Mouse (Mus musculus): ENCODE data around the gene Wwc1. TPM values are rescaled to one million over a fixed set of nuclear protein-coding genes. Genes with fewer than 3 reads are reported as not detected.

Wwc1 gene
- polyA plus RNA-seq, 1 experiment from 2014 or later: 17.4 TPM

DNA sequence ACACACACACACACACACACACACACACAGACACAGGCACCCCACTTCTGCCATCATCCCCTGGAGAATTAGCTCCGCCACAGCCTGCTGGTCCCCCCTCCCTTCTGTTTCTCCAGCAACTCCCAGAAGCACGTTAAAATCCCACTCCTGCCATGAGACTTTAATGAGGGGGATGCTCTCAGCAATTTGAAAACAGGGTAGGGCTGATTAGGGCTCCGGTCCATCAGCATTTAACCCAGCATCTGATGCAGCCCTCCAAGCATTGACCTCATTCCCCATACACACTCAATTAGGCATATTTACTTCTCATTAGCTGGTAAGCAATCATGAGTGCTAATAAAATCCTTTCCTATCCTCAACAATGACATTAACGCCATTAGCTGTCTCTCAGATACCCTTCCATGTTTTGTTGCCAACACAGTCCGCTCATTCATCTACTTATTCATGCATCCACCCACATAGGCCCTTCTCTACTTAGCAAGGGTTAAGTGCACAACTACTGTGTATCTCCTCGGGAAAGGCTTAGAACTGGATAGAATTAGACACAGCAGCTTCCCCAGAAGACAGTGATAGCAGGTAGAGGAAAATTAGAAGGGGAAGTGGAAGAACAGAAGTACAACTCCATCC lies 66.8 kb downstream of the Wwc1 start:
- 75% methylated on average over 6 of the region's 6 CpGs for WGBS
- TF ChIP-seq CTCF (IDR thresholded peaks at IDR 0.05; ENCODE audit: low read depth): no peak
- Histone ChIP-seq H3K9ac (no peak overlapping the region), H3K36me3 (ENCODE audit: insufficient read depth) (no peaks in the 10 kb centered on the region), H3K27me3 (ENCODE audit: insufficient read depth, low read length) (no peaks in the 10 kb centered on the region), H3K9me3 (ENCODE audit: low read depth, low read length) (no peaks in the 10 kb centered on the region), H3K27ac (ENCODE audit: low read depth) (no peak overlapping the region), H3K4me1 (ENCODE audit: insufficient read depth) (peaks cover 14% of the 10 kb centered on the region), H3K4me2 (no peak overlapping the region), H3K4me3 (ENCODE audit: low read depth, low read length) (no peak overlapping the region)
- DNase-seq (no peak), ATAC-seq (ENCODE audit: insufficient read depth) (no peak)

DNA sequence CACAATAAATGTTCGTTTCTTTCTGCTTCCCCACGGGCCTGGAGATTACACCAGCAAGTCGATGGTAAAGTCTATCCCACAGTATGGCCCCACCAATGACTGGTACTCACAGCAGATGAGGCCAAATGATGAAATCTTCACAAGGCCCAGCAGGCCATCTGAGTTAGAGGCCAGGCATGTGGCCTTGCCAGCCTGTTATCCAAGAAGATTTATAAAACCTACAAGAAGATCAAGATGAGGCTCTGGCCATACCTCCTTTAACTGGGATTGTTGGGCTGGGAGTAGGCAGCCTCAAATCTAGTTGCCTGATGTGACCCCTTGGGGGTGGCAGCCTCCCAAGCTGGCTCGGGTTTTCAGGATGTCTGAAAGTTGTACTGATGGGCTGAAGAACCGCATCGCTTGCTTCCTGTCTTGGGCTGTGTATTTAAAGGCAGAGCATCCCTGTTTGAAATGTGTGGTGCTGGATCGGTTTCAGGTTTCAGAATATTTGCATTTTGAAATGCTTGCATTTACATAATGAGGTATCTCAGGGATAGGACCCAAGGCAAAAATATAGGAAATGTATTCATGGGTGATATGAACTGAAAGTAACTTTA lies 75.3 kb downstream of the Wwc1 start:
- Histone ChIP-seq H3K27ac (ENCODE audit: low read depth) (no peak overlapping the region), H3K36me3 (ENCODE audit: insufficient read depth) (no peaks in the 10 kb centered on the region), H3K27me3 (ENCODE audit: insufficient read depth, low read length) (no peaks in the 10 kb centered on the region), H3K9ac (no peak overlapping the region), H3K4me1 (ENCODE audit: insufficient read depth) (no peaks in the 10 kb centered on the region), H3K4me3 (ENCODE audit: low read depth, low read length) (no peak overlapping the region), H3K4me2 (no peak overlapping the region), H3K9me3 (ENCODE audit: low read depth, low read length) (no peaks in the 10 kb centered on the region)
- no peak for TF ChIP-seq CTCF (IDR thresholded peaks at IDR 0.05; ENCODE audit: low read depth)
- ATAC-seq (ENCODE audit: insufficient read depth) (no peak), DNase-seq (no peak)
- WGBS: 76% methylated on average over 7 of the region's 7 CpGs

DNA sequence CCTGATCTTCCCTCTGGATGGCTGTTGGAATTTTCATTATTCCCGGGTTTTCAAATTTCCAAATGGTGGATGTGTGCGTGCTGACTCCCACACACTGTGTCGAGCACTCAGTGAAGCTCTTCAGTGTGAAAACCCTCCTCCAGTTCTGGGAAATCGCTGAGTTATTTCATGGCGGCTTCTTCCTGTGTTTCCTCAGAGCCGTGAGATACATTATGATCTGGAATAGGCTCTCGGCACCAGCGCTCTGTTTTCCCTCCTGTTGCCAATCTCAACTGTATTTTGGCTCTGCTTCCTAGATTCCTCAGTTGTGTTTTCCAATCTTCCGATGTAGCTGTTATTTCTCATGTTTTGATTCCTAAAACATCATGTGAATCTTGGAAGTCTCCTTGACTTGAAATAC lies 77.2 kb downstream of the Wwc1 start:
- WGBS: 75% methylated on average over 9 of the region's 9 CpGs
- no peaks in the 10 kb centered on the region for H3K9me3 ChIP-seq (ENCODE audit: low read depth, low read length)
- no peak for TF ChIP-seq CTCF (IDR thresholded peaks at IDR 0.05; ENCODE audit: low read depth)
- H3K4me3 ChIP-seq (ENCODE audit: low read depth, low read length): no peak overlapping the region
- no peak overlapping the region for H3K4me2 ChIP-seq
- H3K36me3 ChIP-seq (ENCODE audit: insufficient read depth): no peaks in the 10 kb centered on the region
- DNase-seq (no peak), ATAC-seq (ENCODE audit: insufficient read depth) (no peak)
- no peaks in the 10 kb centered on the region for H3K27me3 ChIP-seq (ENCODE audit: insufficient read depth, low read length)
- H3K27ac ChIP-seq (ENCODE audit: low read depth): no peak overlapping the region
- H3K4me1 ChIP-seq (ENCODE audit: insufficient read depth): no peaks in the 10 kb centered on the region
- no peak overlapping the region for H3K9ac ChIP-seq

GRCm38 (mm10) chr11:35899946-35900345 lies 80.4 kb downstream of the Wwc1 start:
- DNase-seq (no peak), ATAC-seq (ENCODE audit: insufficient read depth) (no peak)
- Histone ChIP-seq H3K4me1 (ENCODE audit: insufficient read depth) (no peaks in the 10 kb centered on the region), H3K36me3 (ENCODE audit: insufficient read depth) (no peaks in the 10 kb centered on the region), H3K9me3 (ENCODE audit: low read depth, low read length) (no peaks in the 10 kb centered on the region), H3K27ac (ENCODE audit: low read depth) (no peak overlapping the region), H3K4me2 (no peak overlapping the region), H3K27me3 (ENCODE audit: insufficient read depth, low read length) (no peaks in the 10 kb centered on the region), H3K9ac (no peak overlapping the region), H3K4me3 (ENCODE audit: low read depth, low read length) (no peak overlapping the region)
- 62% methylated on average over 9 of the region's 9 CpGs for WGBS
- no peak for TF ChIP-seq CTCF (IDR thresholded peaks at IDR 0.05; ENCODE audit: low read depth)

DNA sequence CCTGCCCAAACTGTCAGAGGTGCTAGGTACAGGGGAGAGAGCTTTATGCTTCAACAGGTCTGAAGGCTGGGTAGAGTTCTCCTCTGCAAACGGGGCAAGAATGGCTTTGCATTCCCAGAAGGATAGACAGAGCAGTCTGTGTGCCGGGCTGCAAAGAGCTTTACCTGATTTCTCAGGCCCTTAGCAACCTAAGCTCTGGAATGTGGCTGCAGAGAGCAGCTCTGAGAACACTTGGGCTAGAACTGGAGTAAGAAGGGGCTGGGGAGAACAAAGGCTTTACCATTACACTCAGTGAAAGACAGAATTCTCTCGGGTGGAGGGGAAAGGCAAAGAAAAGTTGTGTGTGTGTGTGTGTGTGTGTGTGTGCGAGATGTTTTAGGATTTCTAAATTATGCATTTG lies 86.9 kb downstream of the Wwc1 start:
- WGBS: 49% methylated on average over 4 of the region's 4 CpGs
- Histone ChIP-seq H3K4me2 (no peak overlapping the region), H3K9me3 (ENCODE audit: low read depth, low read length) (no peaks in the 10 kb centered on the region), H3K27ac (ENCODE audit: low read depth) (peak overlapping the region; percentile 91), H3K27me3 (ENCODE audit: insufficient read depth, low read length) (no peaks in the 10 kb centered on the region), H3K36me3 (ENCODE audit: insufficient read depth) (0 out of 2 replicates have a peak, but pooled peaks cover 4% of the 10 kb centered on the region), H3K4me1 (ENCODE audit: insufficient read depth) (no peaks in the 10 kb centered on the region; the same call in 1 of the 2 replicates), H3K4me3 (ENCODE audit: low read depth, low read length) (no peak overlapping the region), H3K9ac (no peak overlapping the region)
- DNase-seq: peak; percentile 50
- TF ChIP-seq CTCF (IDR thresholded peaks at IDR 0.05; ENCODE audit: low read depth): no peak
- ATAC-seq (ENCODE audit: insufficient read depth): peak; percentile 75; the same call in 1 of the 2 replicates

- Histone ChIP-seq H3K4me1 (ENCODE audit: insufficient read depth) (no peaks in the 10 kb centered on the region; the same call in 1 of the 2 replicates), H3K27ac (ENCODE audit: low read depth) (peak overlapping the region; percentile 91), H3K36me3 (ENCODE audit: insufficient read depth) (0 out of 2 replicates have a peak, but pooled peaks cover 4% of the 10 kb centered on the region), H3K27me3 (ENCODE audit: insufficient read depth, low read length) (no peaks in the 10 kb centered on the region), H3K9ac (peak overlapping the region; percentile 31), H3K4me2 (peak overlapping the region; percentile 20; the same call in 1 of the 2 replicates), H3K4me3 (ENCODE audit: low read depth, low read length) (no peak overlapping the region), H3K9me3 (ENCODE audit: low read depth, low read length) (no peaks in the 10 kb centered on the region)
- peak; percentile 45 for DNase-seq
- TF ChIP-seq CTCF (IDR thresholded peaks at IDR 0.05; ENCODE audit: low read depth): no peak
- ATAC-seq (ENCODE audit: insufficient read depth): peak; percentile 59; the same call in 1 of the 2 replicates
- WGBS: 30% methylated on average over 10 of the region's 10 CpGs
Observed at GRCm38 (mm10) chr11:35893018-35893421, 87.3 kb downstream of the Wwc1 start.

DNA sequence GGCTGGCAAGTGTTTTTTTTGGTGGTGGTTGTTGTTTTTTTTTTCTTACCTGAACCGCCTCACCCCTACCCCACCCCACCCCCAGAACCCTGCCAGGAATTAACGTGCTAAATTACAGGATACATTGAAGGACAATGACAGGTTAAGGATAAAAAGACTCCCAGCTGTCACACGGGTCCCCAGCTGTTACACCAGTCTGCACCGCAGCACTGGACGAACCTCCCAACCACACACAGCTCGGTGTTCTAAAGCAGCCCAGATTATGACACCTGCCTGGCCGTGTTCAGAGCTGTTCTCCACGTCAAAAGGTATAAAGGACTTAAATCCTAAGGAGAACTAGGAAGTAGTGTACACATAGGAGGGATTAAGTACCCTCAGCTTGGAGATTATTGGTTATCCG lies 88.0 kb downstream of the Wwc1 start:
- no peaks in the 10 kb centered on the region; the same call in 1 of the 2 replicates for H3K4me1 ChIP-seq (ENCODE audit: insufficient read depth)
- no peak overlapping the region for H3K4me3 ChIP-seq (ENCODE audit: low read depth, low read length)
- no peaks in the 10 kb centered on the region for H3K9me3 ChIP-seq (ENCODE audit: low read depth, low read length)
- no peak for TF ChIP-seq CTCF (IDR thresholded peaks at IDR 0.05; ENCODE audit: low read depth)
- 49% methylated on average over 9 of the region's 9 CpGs for WGBS
- no peaks in the 10 kb centered on the region for H3K27me3 ChIP-seq (ENCODE audit: insufficient read depth, low read length)
- H3K27ac ChIP-seq (ENCODE audit: low read depth): peak overlapping the region; percentile 91; the same call in 1 of the 2 replicates
- no peak overlapping the region for H3K9ac ChIP-seq
- peak; percentile 18; the same call in 1 of the 2 replicates for ATAC-seq (ENCODE audit: insufficient read depth)
- 0 out of 2 replicates have a peak, but pooled peaks cover 4% of the 10 kb centered on the region for H3K36me3 ChIP-seq (ENCODE audit: insufficient read depth)
- H3K4me2 ChIP-seq: no peak overlapping the region
- DNase-seq: no peak
